Mouse (Mus musculus): ENCODE measurements around the gene Maml2.

The Maml2 gene

DNA sequence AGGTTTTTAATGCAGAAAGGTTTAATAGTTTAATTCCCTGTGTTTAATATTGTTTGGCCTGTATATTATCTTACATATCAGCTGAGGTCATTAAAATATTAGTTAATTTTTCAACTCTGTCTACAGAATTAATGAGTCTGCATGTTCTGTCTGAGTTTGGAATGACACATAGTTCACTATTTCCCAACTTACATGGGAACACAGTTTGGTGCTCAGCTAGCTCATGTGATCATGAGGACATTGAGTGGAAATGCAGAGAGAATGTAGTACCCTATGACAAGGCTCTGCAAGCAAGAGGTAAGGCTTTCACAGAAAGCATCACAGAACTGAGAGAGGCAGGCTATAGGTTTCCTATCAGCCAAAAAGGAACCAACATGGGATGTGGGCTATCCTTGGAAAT lies 197.8 kb downstream of the Maml2 start:
- no peak for DNase-seq (ENCODE audit: low spot score)

DNA sequence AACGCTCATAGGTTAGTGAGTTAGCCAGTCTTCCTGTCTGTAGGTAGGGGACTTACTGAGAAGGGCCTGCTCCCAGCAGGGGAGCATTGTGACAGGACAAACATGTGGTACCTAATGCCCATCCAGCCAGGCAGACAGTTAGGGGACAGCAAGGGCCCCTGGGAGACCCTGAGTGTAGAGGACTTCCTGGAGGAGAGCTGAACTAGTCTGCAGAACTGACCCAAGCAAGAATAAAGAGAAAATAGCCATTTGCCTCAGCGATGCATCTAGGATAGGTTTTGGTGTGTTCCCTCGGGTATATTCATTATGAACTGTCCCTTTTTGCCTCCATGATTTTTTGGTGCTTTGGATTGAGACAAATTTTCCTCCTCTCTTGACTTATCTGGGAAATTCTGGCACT lies 199.3 kb downstream of the Maml2 start:
- no peak for DNase-seq (ENCODE audit: low spot score)

GRCm38 (mm10) chr9:13497690-13498333 lies 200.1 kb downstream of the Maml2 start:
- DNase-seq (ENCODE audit: low spot score) = peak; percentile 56

GRCm38 (mm10) chr9:13500045-13500444 lies 202.3 kb downstream of the Maml2 start:
- DNase-seq (ENCODE audit: low spot score) = no peak

GRCm38 (mm10) chr9:13505024-13505423 lies 207.3 kb downstream of the Maml2 start:
- no peak for DNase-seq (ENCODE audit: low spot score)

- peak; percentile 70 for DNase-seq (ENCODE audit: low spot score)
These were observed 209.4 kb downstream of the Maml2 start for GRCm38 (mm10) chr9:13506956-13507821.

- no peak for DNase-seq (ENCODE audit: low spot score)
These were observed 210.0 kb downstream of the Maml2 start for GRCm38 (mm10) chr9:13507822-13508188.

GRCm38 (mm10) chr9:13509751-13510150 lies 212.0 kb downstream of the Maml2 start:
- DNase-seq (ENCODE audit: low spot score) = no peak

DNA sequence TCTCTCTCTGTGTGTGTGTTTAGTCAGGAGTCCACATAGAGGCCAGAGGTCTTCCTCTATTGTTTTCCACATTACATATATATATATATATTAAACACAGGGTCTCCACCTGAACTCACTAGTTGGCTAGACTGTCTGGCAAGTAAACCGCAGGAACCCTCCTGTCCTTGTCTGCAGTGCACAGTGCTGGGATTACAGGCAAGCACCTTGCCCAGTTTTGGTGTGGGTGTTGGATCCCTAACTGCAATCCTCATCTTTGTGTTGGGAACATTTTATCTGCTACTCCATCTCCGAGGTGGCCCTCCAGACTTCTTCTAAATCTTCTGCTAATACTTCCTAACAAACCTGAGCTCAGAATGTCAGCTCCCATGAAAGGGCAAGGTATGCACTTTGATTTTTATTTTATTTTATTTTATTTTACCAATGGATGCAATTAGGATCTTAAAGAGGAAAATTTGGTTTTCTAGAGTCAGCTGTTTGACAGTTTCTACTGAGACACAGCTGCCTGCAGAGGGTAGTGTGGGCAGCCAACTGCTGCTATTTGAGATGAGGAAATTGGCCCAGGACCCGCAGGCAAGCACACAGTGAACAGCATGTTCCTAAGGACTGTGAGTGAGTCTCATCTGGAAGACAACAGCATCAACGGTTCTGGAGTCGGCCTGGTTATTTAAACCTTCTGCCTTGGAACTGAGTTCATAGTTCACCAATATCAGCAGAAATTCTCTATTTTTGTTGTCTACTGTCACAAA lies 213.0 kb downstream of the Maml2 start:
- DNase-seq (ENCODE audit: low spot score) = no peak

GRCm38 (mm10) chr9:13513135-13513534 lies 215.4 kb downstream of the Maml2 start:
- no peak for DNase-seq (ENCODE audit: low spot score)

DNA sequence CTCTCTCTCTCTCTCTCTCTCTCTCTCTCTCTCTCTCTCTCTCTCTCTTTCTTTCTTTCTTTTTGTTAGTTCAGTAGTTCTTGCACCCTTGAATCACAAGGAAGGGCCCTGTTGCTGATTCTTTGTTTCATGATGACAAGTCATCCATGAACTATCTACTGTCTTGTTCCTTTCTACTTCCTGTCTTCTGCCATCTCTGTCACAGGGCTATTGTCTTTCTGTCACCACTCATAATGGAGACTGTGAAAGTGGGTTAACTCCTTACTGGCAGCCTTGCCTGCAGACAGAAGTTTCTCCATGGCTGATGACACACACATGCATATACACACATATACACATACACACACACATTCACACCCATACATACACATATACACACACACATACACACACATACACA lies 216.7 kb downstream of the Maml2 start:
- no peak for DNase-seq (ENCODE audit: low spot score)

GRCm38 (mm10) chr9:13515976-13516375 lies 218.2 kb downstream of the Maml2 start:
- no peak for DNase-seq (ENCODE audit: low spot score)

DNA sequence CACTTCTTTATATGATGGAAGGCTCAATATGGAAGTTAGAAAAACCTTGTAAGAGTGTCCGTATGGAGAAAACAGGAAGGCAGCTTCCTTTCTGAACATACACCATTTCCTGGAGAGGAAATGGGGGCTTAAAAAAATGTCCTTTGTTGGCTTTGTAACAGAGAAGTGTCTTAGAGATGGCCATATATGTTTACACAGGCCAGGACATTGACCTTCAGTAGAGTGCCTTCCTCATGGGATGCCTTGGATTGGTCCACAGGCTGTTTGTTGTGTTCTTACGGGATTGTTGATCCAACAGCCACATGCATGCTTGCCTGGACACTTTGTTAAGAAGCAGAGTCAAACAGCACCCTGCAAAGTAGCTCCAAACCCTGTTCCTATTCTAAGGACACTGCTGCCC lies 220.3 kb downstream of the Maml2 start:
- DNase-seq (ENCODE audit: low spot score) = no peak

GRCm38 (mm10) chr9:13518441-13518971 lies 220.7 kb downstream of the Maml2 start:
- no peak for DNase-seq (ENCODE audit: low spot score)

- no peak for DNase-seq (ENCODE audit: low spot score)
These were observed 224.5 kb downstream of the Maml2 start for GRCm38 (mm10) chr9:13522061-13522820.

- no peak for DNase-seq (ENCODE audit: low spot score)
These were observed 225.3 kb downstream of the Maml2 start for GRCm38 (mm10) chr9:13523046-13523445.

DNA sequence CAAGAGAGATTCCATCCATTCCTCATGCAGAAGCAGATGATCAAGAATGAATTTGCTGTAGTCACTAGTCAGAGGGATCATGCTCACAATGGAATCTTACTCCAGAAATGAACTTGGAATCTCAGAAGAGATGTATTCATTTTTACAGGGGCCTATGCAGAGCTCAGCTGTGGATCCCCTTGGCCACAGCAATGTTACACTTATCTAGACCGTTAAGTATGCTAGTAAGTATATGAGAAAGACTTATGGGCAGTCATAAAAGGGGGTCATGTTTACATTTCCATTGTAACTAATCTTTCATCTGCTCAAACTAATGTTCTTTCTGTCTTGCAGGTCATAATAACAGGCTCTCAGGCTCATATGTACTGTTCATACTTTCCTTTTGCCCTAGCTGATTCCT lies 227.3 kb downstream of the Maml2 start:
- DNase-seq (ENCODE audit: low spot score) = no peak

GRCm38 (mm10) chr9:13525561-13526255 lies 228.0 kb downstream of the Maml2 start:
- DNase-seq (ENCODE audit: low spot score) = no peak

DNA sequence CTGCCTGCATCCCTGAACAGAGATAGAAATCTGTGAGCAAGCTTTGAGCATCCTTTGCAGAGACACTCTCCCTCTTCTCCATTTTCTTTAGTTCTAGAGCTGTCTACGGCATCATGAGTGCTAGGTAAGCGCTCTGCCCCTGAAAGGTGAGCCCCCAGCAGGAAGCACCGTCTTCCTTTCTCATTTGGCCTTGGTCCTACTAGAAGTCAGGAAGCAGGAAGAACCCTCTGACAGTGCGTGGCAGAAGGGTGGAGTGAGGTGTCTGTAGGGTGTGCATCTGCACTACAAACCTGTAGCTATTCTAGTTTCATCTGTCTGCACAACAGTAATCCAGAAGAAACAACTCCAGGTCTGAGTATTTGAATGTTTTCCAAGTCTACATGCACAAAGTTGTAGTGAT lies 232.8 kb downstream of the Maml2 start:
- DNase-seq (ENCODE audit: low spot score) = no peak

- no peak for DNase-seq (ENCODE audit: low spot score)
These were observed 235.4 kb downstream of the Maml2 start for GRCm38 (mm10) chr9:13533076-13533707.

- no peak for DNase-seq (ENCODE audit: low spot score)
These were observed 238.0 kb downstream of the Maml2 start for GRCm38 (mm10) chr9:13535803-13536202.

Data from embryo, embryonic 10.5 days (tissue).